Mouse (Mus musculus): ENCODE data around the gene Lrig2. TPM values are rescaled to one million over a fixed set of nuclear protein-coding genes. Genes with fewer than 3 reads are reported as not detected.

Lrig2 gene
- polyA plus RNA-seq, 1 experiment: 2.3 TPM

DNA sequence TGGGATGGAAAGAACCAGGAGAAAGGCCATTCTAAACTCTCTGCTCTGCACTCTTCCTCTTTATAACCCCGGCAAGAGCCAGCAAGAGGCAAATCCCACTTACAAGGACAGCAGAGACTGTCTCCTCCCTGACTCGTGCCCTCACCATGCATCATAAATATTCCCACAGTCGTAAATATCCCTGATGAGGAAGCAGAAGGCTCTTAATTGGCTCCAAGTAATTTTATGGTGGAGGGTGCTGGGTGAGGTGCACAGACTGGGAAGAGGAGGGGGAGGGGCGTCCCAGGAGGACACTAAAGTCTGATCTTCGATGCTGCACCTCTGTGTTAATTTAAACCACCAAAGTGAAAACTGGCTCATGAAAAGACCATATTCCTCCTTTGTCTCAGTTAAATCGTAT lies 99.2 kb downstream of the Lrig2 start:
- TF ChIP-seq GATA1 (IDR thresholded peaks at IDR 0.05; ENCODE audit: low read length): no peak

DNA sequence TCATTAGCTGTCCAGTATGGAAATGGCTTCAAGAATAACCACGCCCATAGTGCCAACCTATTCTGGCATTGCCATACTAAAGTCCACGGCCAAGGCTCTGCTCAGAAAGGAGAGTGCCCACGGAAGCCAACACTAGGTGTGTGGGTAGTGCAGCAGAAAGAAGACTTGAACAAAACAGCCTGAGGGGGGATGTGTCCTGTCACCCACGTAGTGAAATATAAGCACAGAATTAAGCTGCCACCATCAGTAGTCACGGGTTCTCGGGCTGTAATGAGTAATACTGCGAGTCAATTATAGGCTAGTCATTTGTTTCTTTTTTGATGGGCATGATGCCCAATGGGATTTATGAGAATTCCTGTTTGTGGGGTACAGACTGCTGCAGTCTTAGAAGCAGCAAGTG lies 104.2 kb downstream of the Lrig2 start:
- no peak for TF ChIP-seq GATA1 (IDR thresholded peaks at IDR 0.05; ENCODE audit: low read length)

DNA sequence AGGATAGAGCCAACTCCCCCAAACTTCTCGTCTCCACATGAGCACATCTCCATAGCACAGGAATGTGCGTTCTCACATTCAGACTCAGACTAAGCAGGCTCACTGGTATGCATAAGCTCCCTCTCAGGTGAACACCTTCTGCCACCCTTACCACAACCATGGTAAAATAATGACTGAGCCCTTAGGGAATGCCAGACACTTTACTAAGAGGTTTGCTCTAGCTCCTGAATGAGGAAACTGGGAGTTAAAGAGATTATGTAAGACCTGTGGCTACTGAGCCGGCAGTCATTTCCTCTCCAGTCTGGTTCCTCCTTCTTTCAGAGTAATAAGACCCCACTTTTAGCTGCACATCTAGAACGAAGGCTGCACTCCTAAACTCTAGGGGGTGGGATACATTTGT lies 108.1 kb downstream of the Lrig2 start:
- no peak for TF ChIP-seq GATA1 (IDR thresholded peaks at IDR 0.05; ENCODE audit: low read length)

DNA sequence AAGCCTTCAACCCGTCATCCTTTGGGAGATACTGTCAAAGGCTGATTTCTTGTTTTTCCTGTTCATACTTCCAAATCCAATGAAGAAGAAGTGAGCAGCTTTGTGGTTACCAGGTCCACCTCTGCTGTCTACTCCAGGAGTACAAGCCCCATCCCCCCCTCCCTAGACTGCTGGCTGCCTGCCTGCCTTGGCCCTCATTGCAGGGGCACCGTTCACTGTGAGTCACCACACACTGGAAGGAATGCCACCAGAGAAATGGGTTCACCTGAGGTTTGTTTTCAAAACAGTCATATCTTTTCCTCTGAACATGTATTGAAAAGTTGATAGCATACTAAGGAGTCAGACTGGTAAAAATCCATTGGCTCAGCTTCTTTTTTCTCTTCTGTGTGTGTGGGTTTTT lies 110.5 kb downstream of the Lrig2 start:
- TF ChIP-seq GATA1 (IDR thresholded peaks at IDR 0.05; ENCODE audit: low read length): no peak

DNA sequence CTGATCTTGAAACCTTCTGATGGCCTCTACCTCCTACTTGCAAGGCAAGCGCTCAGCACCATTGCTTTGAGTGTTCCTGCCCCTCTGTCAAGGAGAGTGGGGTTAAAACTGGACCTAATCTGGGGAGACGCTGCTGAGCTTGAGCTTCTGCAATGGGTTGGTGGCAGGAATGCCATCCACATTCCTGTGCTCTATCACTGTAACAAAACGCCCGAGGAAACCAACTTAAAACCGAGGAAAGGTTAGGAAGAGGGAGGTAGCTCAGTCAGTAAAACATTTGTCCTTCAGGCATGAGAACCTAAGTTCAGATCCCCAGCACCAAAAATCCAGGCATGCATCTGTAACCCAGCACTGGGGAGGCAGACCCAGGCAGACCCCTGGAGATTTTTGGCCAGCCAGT lies 111.6 kb downstream of the Lrig2 start:
- TF ChIP-seq GATA1 (IDR thresholded peaks at IDR 0.05; ENCODE audit: low read length): no peak

DNA sequence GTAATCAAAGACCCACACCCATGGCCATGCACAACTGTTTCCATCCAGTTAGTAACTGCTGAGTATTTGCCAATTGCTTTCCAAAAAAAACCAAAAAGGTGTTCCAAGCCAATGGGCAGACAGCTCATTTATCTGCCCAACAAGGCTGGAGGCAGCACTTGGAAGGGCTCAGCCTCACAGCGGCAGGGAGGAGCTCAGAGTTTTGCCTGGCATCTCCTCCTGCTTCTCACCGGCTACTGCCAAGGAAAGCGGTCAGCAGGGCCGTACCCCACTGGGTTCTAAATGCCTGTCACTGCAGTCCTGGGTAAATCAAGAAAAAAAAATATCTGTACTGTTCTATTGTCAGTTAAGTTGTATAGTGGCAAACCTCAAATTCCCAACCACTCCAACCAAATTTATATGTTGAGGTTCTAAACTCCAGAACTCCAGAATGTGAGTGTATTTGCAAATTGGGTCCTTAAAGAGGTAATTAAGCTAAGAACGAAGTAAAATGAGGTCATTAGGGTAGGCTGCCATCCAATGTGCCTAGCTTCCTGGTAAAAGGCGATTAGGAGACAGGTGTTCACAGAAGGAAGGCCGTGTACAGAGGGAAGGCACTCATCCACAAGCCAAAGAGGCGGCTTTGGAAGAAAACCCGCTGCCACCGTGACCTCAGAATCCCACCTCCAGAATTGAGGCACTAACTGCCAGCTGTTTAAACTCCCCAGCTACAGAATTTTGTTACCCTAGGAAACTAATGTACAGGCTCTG lies 112.2 kb downstream of the Lrig2 start:
- no peak for TF ChIP-seq GATA1 (IDR thresholded peaks at IDR 0.05; ENCODE audit: low read length)

DNA sequence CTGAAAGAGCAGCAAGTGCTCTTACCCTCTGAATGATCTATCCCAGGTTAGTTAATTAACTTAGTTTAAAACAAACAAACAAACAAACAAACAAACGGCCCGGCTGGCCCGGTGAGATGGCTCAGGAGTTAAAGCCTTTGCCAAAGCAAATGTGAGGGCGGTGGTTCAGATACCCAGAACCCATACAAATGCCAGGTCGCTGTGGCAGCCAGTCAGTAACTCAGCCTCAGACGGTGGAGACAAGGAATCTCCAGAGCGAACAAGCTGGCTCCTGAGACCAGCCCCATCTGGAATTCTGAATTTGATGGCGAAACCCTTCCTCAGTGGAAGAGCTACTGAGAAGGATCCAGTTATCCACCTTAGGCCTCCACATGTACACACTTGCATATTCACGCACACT lies 114.4 kb downstream of the Lrig2 start:
- no peak for TF ChIP-seq GATA1 (IDR thresholded peaks at IDR 0.05; ENCODE audit: low read length)

DNA sequence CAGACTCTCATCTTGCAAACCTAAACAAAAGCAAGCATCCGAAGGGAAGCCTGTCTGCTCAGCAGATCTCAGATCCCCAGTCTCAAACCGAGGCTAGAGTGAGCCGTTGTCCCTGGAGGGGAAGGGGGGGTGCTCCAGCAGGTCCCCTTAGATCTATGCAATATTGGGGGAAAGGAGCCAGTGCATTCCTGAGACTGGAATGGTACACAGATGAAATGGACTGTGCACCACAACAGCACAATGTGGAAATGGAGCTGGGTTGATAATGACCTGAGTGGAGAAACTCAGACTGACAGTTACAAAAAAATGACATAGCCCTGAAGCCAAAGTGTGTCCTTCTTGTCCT lies 115.0 kb downstream of the Lrig2 start:
- no peak for TF ChIP-seq GATA1 (IDR thresholded peaks at IDR 0.05; ENCODE audit: low read length)

DNA sequence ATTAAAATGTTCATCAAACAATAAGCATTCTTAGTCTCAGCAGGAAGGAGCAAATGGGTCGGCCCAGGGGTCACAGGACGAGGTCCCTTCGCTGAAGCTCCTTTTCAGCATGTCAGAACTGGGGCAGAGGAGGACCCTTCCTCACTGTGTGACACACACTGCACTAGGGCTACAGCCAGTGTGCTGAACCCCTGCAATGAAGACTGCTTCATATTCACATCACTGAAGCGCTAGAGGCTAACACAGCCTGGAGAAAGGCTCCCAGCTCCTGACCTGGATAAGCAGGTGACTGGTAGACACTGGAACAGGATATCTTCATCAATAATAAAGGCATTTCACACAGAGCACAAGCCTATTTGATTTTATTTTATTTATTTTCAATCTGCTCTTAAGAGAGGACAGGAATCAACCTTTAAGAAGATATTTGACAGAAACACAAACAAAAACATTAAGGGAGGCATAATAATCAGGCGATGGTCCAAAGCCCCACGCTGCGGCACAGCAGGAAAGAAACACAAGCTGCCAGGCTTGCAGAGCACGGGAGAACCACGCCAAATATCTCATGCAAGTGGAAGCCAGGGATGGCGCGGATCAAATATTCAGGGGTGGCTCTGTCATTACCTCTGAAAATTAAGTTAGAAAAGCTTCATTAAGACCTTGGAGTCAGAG lies 115.5 kb downstream of the Lrig2 start:
- no peak for TF ChIP-seq GATA1 (IDR thresholded peaks at IDR 0.05; ENCODE audit: low read length)

DNA sequence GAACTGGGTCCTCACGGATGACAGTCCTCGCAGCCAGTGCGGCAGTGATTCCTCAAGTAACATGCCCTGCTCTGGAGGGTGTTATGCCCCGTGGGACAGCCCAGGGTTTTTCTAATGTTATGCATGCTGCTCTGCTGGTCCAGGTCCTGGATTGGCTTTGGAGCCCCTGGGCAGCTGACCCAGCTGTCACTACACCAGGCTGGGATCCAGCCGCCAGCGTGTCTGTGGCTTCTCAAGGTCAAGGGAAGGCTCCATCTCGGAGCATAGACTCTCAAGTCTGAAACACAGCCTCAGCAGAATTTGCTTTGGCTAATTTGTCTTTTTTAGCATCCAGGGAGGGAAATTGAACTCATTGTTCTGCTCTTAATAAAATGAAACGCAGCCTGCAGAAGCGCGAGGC lies 121.6 kb downstream of the Lrig2 start:
- no peak for TF ChIP-seq GATA1 (IDR thresholded peaks at IDR 0.05; ENCODE audit: low read length)

DNA sequence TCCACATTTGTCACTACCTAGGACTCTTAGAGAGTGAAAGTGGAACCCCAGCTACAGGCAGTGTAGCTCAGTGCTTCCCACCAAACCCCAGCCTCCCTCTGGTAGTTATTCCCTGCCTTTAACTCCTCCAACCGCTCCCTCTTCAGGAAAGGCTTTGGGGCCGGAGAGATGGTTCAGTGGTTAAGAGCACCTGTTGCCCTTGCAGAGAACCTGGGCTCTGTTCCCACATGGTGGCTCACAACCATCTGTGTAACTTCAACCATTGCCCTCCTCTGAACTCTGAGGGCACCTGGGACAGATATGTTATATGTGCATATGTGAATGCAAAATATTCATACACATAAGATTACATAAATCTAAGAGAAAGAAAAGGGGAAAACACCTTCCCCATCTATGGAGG lies 122.3 kb downstream of the Lrig2 start:
- TF ChIP-seq GATA1 (IDR thresholded peaks at IDR 0.05; ENCODE audit: low read length): no peak

DNA sequence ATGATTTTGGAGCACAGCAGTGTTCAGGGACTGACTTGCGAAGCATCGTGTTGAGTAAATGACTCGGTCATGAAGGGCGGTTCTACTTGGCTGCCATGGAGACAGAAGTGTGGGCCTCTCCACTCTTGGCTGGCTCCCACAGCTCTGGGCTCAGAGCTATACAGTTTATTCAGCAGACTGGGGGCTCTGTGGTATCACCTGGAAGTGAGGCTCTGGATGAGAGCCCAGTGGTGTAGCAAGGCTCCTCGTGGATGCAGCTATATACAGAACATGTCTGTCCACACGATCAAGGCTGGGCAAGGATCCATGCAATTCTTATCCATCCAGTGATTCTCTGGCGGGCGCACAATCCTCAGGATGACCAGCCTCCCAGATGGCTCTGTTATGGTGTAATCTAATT lies 126.1 kb downstream of the Lrig2 start:
- TF ChIP-seq GATA1 (IDR thresholded peaks at IDR 0.05; ENCODE audit: low read length): no peak

DNA sequence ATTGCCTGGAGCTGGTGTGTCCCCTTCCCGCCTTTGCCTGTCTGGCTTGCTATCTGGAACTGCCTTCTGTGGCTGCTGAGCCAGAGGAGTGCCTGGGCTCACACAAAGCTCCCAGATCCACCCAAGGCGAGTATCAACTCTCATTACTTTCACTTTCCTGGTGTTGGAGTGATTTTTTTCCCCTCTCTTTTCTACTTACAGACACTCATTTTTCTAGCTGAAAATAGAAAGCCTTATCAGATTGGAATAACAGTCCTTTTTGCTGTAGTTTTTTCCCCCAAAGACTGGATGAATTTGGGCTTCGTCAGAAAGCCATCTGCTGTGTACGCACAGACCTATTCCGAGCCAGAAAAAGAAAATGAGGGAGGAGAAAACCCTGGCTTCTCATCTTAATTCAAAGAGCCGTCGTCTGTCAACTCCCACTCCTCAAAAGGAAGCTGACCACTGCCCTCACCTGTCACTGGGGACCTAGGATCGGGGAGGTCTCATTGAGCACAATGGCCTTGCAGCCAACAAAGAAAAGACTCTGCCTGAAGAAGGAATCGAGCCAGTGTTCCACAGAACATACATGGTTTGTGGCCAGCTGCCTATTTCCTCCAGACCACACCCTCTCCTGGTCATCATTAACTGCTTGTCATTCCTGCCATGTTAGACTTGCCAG lies 127.9 kb downstream of the Lrig2 start:
- no peak for TF ChIP-seq GATA1 (IDR thresholded peaks at IDR 0.05; ENCODE audit: low read length)

DNA sequence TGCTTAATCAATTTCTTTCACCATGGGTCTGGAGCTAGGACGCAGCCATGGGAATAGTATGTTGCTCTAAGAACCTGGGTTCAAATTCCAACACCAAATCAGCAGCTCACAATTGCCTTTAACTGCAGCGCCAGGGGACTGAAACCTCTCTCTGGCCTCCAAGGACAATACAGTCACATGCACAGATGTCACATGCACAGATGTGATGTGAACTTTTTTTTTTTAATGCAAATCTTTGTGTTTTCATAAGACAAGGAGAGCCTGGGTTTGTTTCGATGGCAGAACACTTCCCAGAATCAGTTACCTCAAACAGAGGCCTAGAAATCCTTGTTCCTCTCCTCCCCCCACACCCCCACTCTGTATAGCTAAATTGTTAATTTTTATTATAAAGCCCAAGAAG lies 133.5 kb downstream of the Lrig2 start:
- no peak for TF ChIP-seq GATA1 (IDR thresholded peaks at IDR 0.05; ENCODE audit: low read length)

DNA sequence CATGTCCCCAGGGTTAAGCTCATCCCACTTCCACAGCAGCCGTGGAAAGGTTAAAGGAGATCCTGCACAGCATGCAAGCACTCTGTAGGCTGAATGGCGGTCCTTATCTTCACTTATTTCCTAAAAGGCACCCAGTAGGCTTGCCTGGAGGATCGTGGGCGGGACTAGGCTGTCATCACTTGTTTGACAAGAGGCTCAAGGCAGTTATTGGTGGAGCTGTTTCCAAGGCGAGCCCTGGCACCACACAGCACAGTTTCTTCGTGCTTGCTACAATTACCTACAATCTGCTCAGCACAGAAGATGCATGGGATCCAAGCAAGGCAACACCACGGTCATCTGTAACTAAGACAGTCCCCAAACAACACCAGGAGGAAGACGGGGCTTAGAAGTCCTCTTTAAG lies 137.8 kb downstream of the Lrig2 start:
- no peak for TF ChIP-seq GATA1 (IDR thresholded peaks at IDR 0.05; ENCODE audit: low read length)

DNA sequence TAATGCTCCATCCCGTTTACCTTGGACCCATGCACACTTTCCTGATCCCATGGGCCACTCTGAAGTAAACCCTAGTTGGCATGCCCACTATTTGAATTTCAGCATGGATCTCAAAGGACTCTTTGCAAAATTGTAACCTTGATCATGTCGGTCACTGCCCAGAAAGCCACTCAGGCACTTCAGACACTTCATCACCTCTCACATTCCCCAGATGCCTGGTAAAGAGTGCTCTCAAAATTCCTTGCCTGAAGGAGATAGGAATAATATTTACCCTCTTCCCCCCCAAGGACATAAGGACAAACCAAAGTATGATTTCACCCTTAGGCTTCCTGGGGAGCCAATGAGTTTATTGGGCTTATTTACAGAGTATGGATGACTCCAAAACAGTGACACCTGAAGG lies 139.3 kb downstream of the Lrig2 start:
- TF ChIP-seq GATA1 (IDR thresholded peaks at IDR 0.05; ENCODE audit: low read length): no peak

DNA sequence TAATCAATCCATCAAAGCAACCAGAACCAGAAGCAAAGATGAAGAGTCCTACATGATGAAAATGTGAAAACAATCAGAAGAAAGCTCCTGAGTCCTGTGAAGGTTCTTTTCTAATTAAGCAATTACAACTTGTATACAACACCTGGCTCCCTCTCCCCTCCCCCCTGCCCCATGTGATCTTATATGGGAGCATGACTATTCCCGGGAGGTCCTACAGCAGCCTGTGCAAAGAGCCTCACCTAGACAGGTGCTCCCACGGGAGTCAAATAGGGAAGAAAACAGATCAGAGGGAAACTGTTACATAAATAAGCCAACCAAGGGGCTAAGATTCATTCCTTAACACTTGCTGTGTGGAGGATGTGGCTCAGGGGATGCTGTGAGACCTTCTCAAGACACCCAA lies 143.8 kb downstream of the Lrig2 start:
- no peak for TF ChIP-seq GATA1 (IDR thresholded peaks at IDR 0.05; ENCODE audit: low read length)
